ENCODE assay signal across 9 mouse cellular contexts in genomic region chr9:64174341-64174740, GRCm38 (mm10). TPM values are rescaled to one million over a fixed set of nuclear protein-coding genes. Genes with fewer than 3 reads are reported as not detected.
DNase-seq lines count a peak whose midpoint lies in the region; ATAC-seq and TF ChIP-seq lines count a peak whose summit lies in the region.
"Had no signal": no experiment of that assay in that cellular context is flagged by ENCODE, and none has a peak within 500 bp of the region (broad histone marks: within the 10 kb centered on the region; RNA-seq: fewer than 3 reads in every experiment).

No protein-coding gene starts in this region.

- H3K4me3 ChIP-seq in kidney, embryonic 15.5 days (replicated peaks) = peak overlapping the region; percentile 96
- peak overlapping the region; percentile 71 for H3K4me3 ChIP-seq in embryonic facial prominence, embryonic 11.5 days (ENCODE audit: low read depth, low read length)
- H3K4me3 ChIP-seq in intestine, embryonic 15.5 days (replicated peaks) = peak overlapping the region; percentile 83
- peak overlapping the region; percentile 61 for H3K4me3 ChIP-seq in midbrain, postnatal 0 days (ENCODE audit: low read depth, low read length)

- no peak for ATAC-seq in kidney, embryonic 15.5 days (replicated peaks; ENCODE audit: low FRiP score)
- ATAC-seq in embryonic facial prominence, embryonic 11.5 days (replicated peaks; ENCODE audit: insufficient number of reproducible peaks, low FRiP score, low TSS enrichment, low read depth) = no peak
- ATAC-seq in intestine, embryonic 15.5 days = no peak
- no peak for ATAC-seq in midbrain, postnatal 0 days (ENCODE audit: low FRiP score)

- no peak for TF ChIP-seq CTCF in midbrain, postnatal 0 days (IDR thresholded peaks at IDR 0.05)

- H3K9ac ChIP-seq in kidney, embryonic 15.5 days = peak overlapping the region; percentile 92
- H3K9ac ChIP-seq in embryonic facial prominence, embryonic 11.5 days (replicated peaks; ENCODE audit: low read length) = peak overlapping the region; percentile 63
- H3K9ac ChIP-seq in intestine, embryonic 15.5 days = peak overlapping the region; percentile 87
- H3K9ac ChIP-seq in midbrain, postnatal 0 days (replicated peaks; ENCODE audit: low read length, poor library complexity, severe bottlenecking) = 0 out of 2 replicates have a peak overlapping the region, but pooled peaks have one; percentile 59

- no peaks in the 10 kb centered on the region for H3K27me3 ChIP-seq in kidney, embryonic 15.5 days
- no peaks in the 10 kb centered on the region for H3K27me3 ChIP-seq in embryonic facial prominence, embryonic 11.5 days (ENCODE audit: control insufficient read depth, insufficient read depth, low read length)
- no peaks in the 10 kb centered on the region for H3K27me3 ChIP-seq in intestine, embryonic 15.5 days (replicated peaks)
- H3K27me3 ChIP-seq in midbrain, postnatal 0 days (ENCODE audit: insufficient read depth, low read length) = no peaks in the 10 kb centered on the region

- peaks cover 46% of the 10 kb centered on the region for H3K36me3 ChIP-seq in kidney, embryonic 15.5 days
- peaks cover 11% of the 10 kb centered on the region for H3K36me3 ChIP-seq in embryonic facial prominence, embryonic 11.5 days (replicated peaks; ENCODE audit: control insufficient read depth, insufficient read depth, low read depth, low read length)
- peaks cover 34% of the 10 kb centered on the region for H3K36me3 ChIP-seq in intestine, embryonic 15.5 days
- peaks cover 36% of the 10 kb centered on the region for H3K36me3 ChIP-seq in midbrain, postnatal 0 days (ENCODE audit: insufficient read depth, low read length)

- H3K27ac ChIP-seq in kidney, embryonic 15.5 days = 0 out of 2 replicates have a peak overlapping the region, but pooled peaks have one; percentile 99
- H3K27ac ChIP-seq in embryonic facial prominence, embryonic 11.5 days (replicated peaks; ENCODE audit: low read depth, low read length) = no peak overlapping the region
- no peak overlapping the region for H3K27ac ChIP-seq in intestine, embryonic 15.5 days
- H3K27ac ChIP-seq in midbrain, postnatal 0 days (ENCODE audit: low read depth, low read length) = no peak overlapping the region

- H3K4me1 ChIP-seq in kidney, embryonic 15.5 days = peaks cover 41% of the 10 kb centered on the region
- no peaks in the 10 kb centered on the region for H3K4me1 ChIP-seq in embryonic facial prominence, embryonic 11.5 days (ENCODE audit: control insufficient read depth, insufficient read depth, low read length)
- peaks cover 3% of the 10 kb centered on the region; the same call in 1 of the 2 replicates for H3K4me1 ChIP-seq in intestine, embryonic 15.5 days (replicated peaks)
- no peaks in the 10 kb centered on the region; the same call in 1 of the 2 replicates for H3K4me1 ChIP-seq in midbrain, postnatal 0 days (ENCODE audit: insufficient read depth, low read length)

- no peaks in the 10 kb centered on the region for H3K9me3 ChIP-seq in kidney, embryonic 15.5 days (replicated peaks)
- no peaks in the 10 kb centered on the region for H3K9me3 ChIP-seq in embryonic facial prominence, embryonic 11.5 days (replicated peaks; ENCODE audit: control insufficient read depth, low read length)
- H3K9me3 ChIP-seq in intestine, embryonic 15.5 days = no peaks in the 10 kb centered on the region
- H3K9me3 ChIP-seq in midbrain, postnatal 0 days (ENCODE audit: low read length) = no peaks in the 10 kb centered on the region

- no peak for DNase-seq in kidney, adult 8-10 months
- DNase-seq in embryonic facial prominence, embryonic 11.5 days (ENCODE audit: low spot score) = no peak
- DNase-seq in midbrain, postnatal 0 days (ENCODE audit: low spot score) = no peak
- no peak for DNase-seq in T-cell, adult 2 months (ENCODE audit: low spot score)
- DNase-seq in adrenal gland, postnatal 14 days = no peak
- no peak for DNase-seq in left cerebral cortex, adult 9 months (ENCODE audit: low spot score in 2 of 2)

- H3K4me2 ChIP-seq in kidney, embryonic 15.5 days = peak overlapping the region; percentile 73
- peak overlapping the region; percentile 71 for H3K4me2 ChIP-seq in embryonic facial prominence, embryonic 11.5 days (ENCODE audit: low read depth, low read length)
- H3K4me2 ChIP-seq in intestine, embryonic 15.5 days (replicated peaks) = peak overlapping the region; percentile 65
- peak overlapping the region; percentile 75 for H3K4me2 ChIP-seq in midbrain, postnatal 0 days (ENCODE audit: low read depth, low read length, poor library complexity, severe bottlenecking)

RNA-seq across cellular contexts. Expression of gene Rpl4, which starts 1.2 kb away (rescaled TPM):
- polyA plus RNA-seq in kidney, embryonic 15.5 days (2015; fragmentation: Nextera tagmentation; extraction: Ambion mirVana) = 1,178 and 1,188 TPM in 2 replicates
- 1,345 and 1,364 TPM in 2 replicates for polyA plus RNA-seq in embryonic facial prominence, embryonic 11.5 days (2014; fragmentation: Nextera tagmentation; extraction: Ambion mirVana)
- 1,198 and 1,252 TPM in 2 replicates for polyA plus RNA-seq in intestine, embryonic 15.5 days (2015; fragmentation: Nextera tagmentation; extraction: Ambion mirVana)
- total RNA-seq in midbrain, postnatal 0 days (2014; rRNA removed) = 541 and 706 TPM in 2 replicates
- 597 and 607 TPM in 2 replicates for polyA plus RNA-seq in midbrain, postnatal 0 days (2015; fragmentation: Nextera tagmentation; extraction: Ambion mirVana)
- 872 and 1,008 TPM in 2 replicates for total RNA-seq in adrenal gland, postnatal 14 days (2021)

RNA-seq across cellular contexts. Expression of gene Zwilch, which starts 1.4 kb away (rescaled TPM):
- polyA plus RNA-seq in kidney, embryonic 15.5 days (2015; fragmentation: Nextera tagmentation; extraction: Ambion mirVana) = 26.3 and 29.1 TPM in 2 replicates
- 30.9 and 31.9 TPM in 2 replicates for polyA plus RNA-seq in embryonic facial prominence, embryonic 11.5 days (2014; fragmentation: Nextera tagmentation; extraction: Ambion mirVana)
- 20.4 and 21.6 TPM in 2 replicates for polyA plus RNA-seq in intestine, embryonic 15.5 days (2015; fragmentation: Nextera tagmentation; extraction: Ambion mirVana)
- 7.7 and 12.0 TPM in 2 replicates for total RNA-seq in midbrain, postnatal 0 days (2014; rRNA removed)
- 2.0 and 2.5 TPM in 2 replicates for polyA plus RNA-seq in midbrain, postnatal 0 days (2015; fragmentation: Nextera tagmentation; extraction: Ambion mirVana)
- 6.3 and 7.0 TPM in 2 replicates for total RNA-seq in adrenal gland, postnatal 14 days (2021)

RNA-seq across cellular contexts. Expression of gene Snapc5, which starts 4.7 kb away (rescaled TPM):
- 34.3 and 35.6 TPM in 2 replicates for polyA plus RNA-seq in kidney, embryonic 15.5 days (2015; fragmentation: Nextera tagmentation; extraction: Ambion mirVana)
- polyA plus RNA-seq in embryonic facial prominence, embryonic 11.5 days (2014; fragmentation: Nextera tagmentation; extraction: Ambion mirVana) = 23.8 and 26.0 TPM in 2 replicates
- 29.3 and 39.6 TPM in 2 replicates for polyA plus RNA-seq in intestine, embryonic 15.5 days (2015; fragmentation: Nextera tagmentation; extraction: Ambion mirVana)
- 6.3 and 7.0 TPM in 2 replicates for total RNA-seq in midbrain, postnatal 0 days (2014; rRNA removed)
- 24.4 and 25.9 TPM in 2 replicates for polyA plus RNA-seq in midbrain, postnatal 0 days (2015; fragmentation: Nextera tagmentation; extraction: Ambion mirVana)
- total RNA-seq in adrenal gland, postnatal 14 days (2021) = 20.4 and 22.9 TPM in 2 replicates

RNA-seq across cellular contexts. Expression of gene Lctl, which starts 57.4 kb away (rescaled TPM):
- polyA plus RNA-seq in kidney, embryonic 15.5 days (2015; fragmentation: Nextera tagmentation; extraction: Ambion mirVana) = 0.16 and 0.51 TPM in 2 replicates
- not detected in 2 replicates for polyA plus RNA-seq in embryonic facial prominence, embryonic 11.5 days (2014; fragmentation: Nextera tagmentation; extraction: Ambion mirVana)
- polyA plus RNA-seq in intestine, embryonic 15.5 days (2015; fragmentation: Nextera tagmentation; extraction: Ambion mirVana) = 0.13 and 0.15 TPM in 2 replicates
- not detected in 2 replicates for total RNA-seq in midbrain, postnatal 0 days (2014; rRNA removed)
- polyA plus RNA-seq in midbrain, postnatal 0 days (2015; fragmentation: Nextera tagmentation; extraction: Ambion mirVana) = not detected in 2 replicates
- total RNA-seq in adrenal gland, postnatal 14 days (2021) = 1.6 and 1.9 TPM in 2 replicates
- total RNA-seq: left cerebral cortex, postnatal 25 days had no signal
